Mouse (Mus musculus): ENCODE measurements around the gene Ctdspl.

DNA sequence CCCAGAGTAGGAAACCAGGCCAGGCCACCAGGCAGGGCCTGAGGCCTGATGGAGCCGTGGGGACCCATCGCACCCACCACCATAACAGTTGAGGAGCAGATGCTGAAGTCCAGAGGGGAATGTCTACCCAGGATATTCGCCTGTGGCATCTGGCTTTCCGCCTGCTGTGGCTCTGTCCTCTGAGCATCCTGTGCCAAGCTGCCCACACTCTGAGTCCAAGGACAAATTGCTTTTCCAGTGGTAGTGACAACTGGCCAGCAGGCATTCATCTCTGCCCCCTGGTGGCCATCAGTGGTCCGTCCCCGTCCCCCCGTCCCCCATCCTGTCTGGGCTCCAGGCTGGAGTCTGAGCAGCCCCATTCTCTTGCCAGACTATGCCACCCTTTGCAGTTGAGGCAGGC, 103.3 kb downstream of the Ctdspl start:
- TF ChIP-seq CTCF (IDR thresholded peaks at IDR 0.05; ENCODE audit: borderline replicate concordance, insufficient read depth, low read length) (peak; percentile 66), POLR2A (IDR thresholded peaks at IDR 0.05; ENCODE audit: low read depth, low read length) (no peak)
